Mouse (Mus musculus): ENCODE data around the gene A630089N07Rik. TPM values are rescaled to one million over a fixed set of nuclear protein-coding genes. Genes with fewer than 3 reads are reported as not detected.

Gene A630089N07Rik
- 13.0 TPM for polyA plus RNA-seq (2015; fragmentation: Illumina TruSeq; extraction: RNeasy Lipid Tissue Mini Kit (QIAGEN cat#74804); ENCODE audit: insufficient read depth, low replicate concordance)

GRCm38 (mm10) chr16:98081889-98082818 lies at the start of gene A630089N07Rik:
Gene A630089N07Rik (minus strand): TSS chr16:98082450.

DNA sequence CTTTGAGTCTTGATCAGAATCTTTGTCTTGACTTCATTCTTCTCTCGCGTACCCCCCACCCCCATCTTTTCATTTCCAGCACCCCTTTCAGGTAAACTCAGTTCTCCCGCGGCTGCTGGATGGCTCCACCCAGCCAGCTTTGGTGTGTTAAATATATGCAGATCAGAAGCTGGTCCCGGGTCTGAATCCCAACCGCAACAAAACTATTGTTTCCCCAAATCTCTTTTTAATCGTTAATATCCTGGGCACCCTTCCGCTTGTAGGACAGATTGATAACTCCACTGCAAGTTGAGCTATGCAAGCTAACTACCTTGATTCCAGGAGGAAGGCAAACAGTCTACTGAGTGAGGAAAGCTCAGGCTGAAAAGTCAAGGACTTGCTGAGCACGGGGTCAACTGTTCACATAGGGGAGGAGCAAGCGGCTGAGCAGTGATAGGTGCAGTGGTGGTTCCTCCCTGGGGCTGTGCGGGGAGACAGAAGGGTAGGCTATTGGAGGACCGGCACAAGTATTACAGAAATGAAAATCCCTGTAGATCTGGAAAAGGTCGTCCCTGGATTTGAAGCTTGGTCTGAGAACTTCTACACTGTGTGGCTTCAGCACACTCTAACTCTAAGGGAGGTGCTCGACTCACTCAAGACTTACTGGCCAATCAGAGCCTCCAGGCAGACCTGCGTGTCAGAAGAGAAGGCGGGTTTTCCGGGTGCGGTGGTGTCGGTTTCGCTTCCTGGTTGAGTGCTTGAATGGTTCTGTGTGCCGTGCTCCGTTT lies 85.5 kb downstream of the A630089N07Rik start, which contains the start of gene B230307C23Rik:
B230307C23Rik (plus strand) TSS at position 700 of the 767 bp plus-strand sequence.

GRCm38 (mm10) chr16:97962151-97962948 lies 119.9 kb downstream of the A630089N07Rik start, which contains the start of the genes C2cd2 and Zbtb21:
Gene C2cd2 (minus strand): TSS chr16:97962598.
Gene Zbtb21 (minus strand): TSS chr16:97962622.

Other genes starting within 250 kb of the A630089N07Rik start
- gene Prdm15, start 230.6 kb downstream of the A630089N07Rik start, polyA plus RNA-seq (2015; fragmentation: Illumina TruSeq; extraction: RNeasy Lipid Tissue Mini Kit (QIAGEN cat#74804); ENCODE audit: insufficient read depth, low replicate concordance), result 13.4 TPM
- 16.5 TPM for gene C2cd2, start 119.9 kb downstream of the A630089N07Rik start, polyA plus RNA-seq (2015; fragmentation: Illumina TruSeq; extraction: RNeasy Lipid Tissue Mini Kit (QIAGEN cat#74804); ENCODE audit: insufficient read depth, low replicate concordance)
- 13.7 TPM for gene Zbtb21, start 119.8 kb downstream of the A630089N07Rik start, polyA plus RNA-seq (2015; fragmentation: Illumina TruSeq; extraction: RNeasy Lipid Tissue Mini Kit (QIAGEN cat#74804); ENCODE audit: insufficient read depth, low replicate concordance)
- 47.6 TPM for gene B230307C23Rik, start 85.1 kb downstream of the A630089N07Rik start, polyA plus RNA-seq (2015; fragmentation: Illumina TruSeq; extraction: RNeasy Lipid Tissue Mini Kit (QIAGEN cat#74804); ENCODE audit: insufficient read depth, low replicate concordance)